Mouse (Mus musculus) liver, adult 2 months (tissue): Measurements from ENCODE around the gene Cfap54. TPM values are rescaled to one million over a fixed set of nuclear protein-coding genes. Genes with fewer than 3 reads are reported as not detected.

ENCODE experiments used
- DNase-seq: peaks from one replicate; pipeline ENCODE4 v3.0.0-alpha.2; 2011; ENCODE audit warnings: low read depth, low spot score; ENCODE audit errors: extremely low read depth
- H3K27ac ChIP-seq: fragments of 200-500 bp; replicated peaks from 2 replicates; pipeline ENCODE4 v1.5.1; 2012; ENCODE audit warnings: low read depth, mild to moderate bottlenecking, control low read depth, inconsistent platforms, low read length; ENCODE audit not compliant: insufficient read depth
- H3K27me3 ChIP-seq: fragments of 200-500 bp; 2 replicates; pipeline ENCODE4 v1.6.1; 2012; ENCODE audit warnings: mild to moderate bottlenecking, moderate library complexity, low read length, inconsistent platforms; ENCODE audit not compliant: control insufficient read depth, insufficient read depth
- H3K36me3 ChIP-seq: fragments of 200-500 bp; 2 replicates; pipeline ENCODE4 v1.6.1; 2012; ENCODE audit warnings: low read length, inconsistent platforms; ENCODE audit not compliant: control insufficient read depth, insufficient read depth
- H3K4me1 ChIP-seq: fragments of 200-500 bp; 2 replicates; pipeline ENCODE4 v1.6.1; 2011; ENCODE audit warnings: low read length; ENCODE audit not compliant: control insufficient read depth, insufficient read depth
- H3K4me3 ChIP-seq: fragments of 200-500 bp; 2 replicates; pipeline ENCODE4 v1.5.1; 2011; ENCODE audit warnings: low read depth, mild to moderate bottlenecking, control low read depth, low read length, moderate library complexity; ENCODE audit not compliant: insufficient read depth
- H3K79me2 ChIP-seq: fragments of 200-500 bp; 2 replicates; pipeline ENCODE4 v1.6.1; 2012; ENCODE audit warnings: inconsistent platforms, mild to moderate bottlenecking, low read length, moderate library complexity; ENCODE audit not compliant: control insufficient read depth, insufficient read depth
- H3K9ac ChIP-seq: fragments of 200-500 bp; 2 replicates; pipeline ENCODE4 v1.6.1; 2012; ENCODE audit warnings: low read depth, mild to moderate bottlenecking, control low read depth, inconsistent platforms, low read length
- CTCF ChIP-seq: fragments of 200-500 bp; IDR thresholded peaks from 2 replicates; pipeline ENCODE4 v1.5.1; 2011; ENCODE audit warnings: low read depth, low read length, control low read depth
- POLR2A ChIP-seq: fragments of 200-500 bp; IDR thresholded peaks from 2 replicates; pipeline ENCODE4 v1.6.1; 2011; ENCODE audit warnings: low read length, control low read depth; ENCODE audit not compliant: insufficient read depth; ENCODE audit errors: extremely low read depth
- WGBS: fragments of 180-500 bp; shearing (Covaris S2); methylation state at CpG from one replicate; pipeline ENCODE4 v1.1.7; 2018; 5-methylcytosine and 5-hydroxymethylcytosine counted together
- polyA plus RNA-seq: library from polyadenylated mRNA; depleted of rRNA; stranded (reverse); fragments of >200 nt; gene quantifications from 2 replicates; pipeline ENCODE4 v1.2.3, GENCODE M21; 2012; rRNA removed
- total RNA-seq: library from RNA; depleted of rRNA; stranded (reverse); fragments of >200 nt; gene quantifications from 2 replicates; pipeline ENCODE4 v1.2.3, GENCODE M21; 2014; rRNA removed

The Cfap54 gene
- total RNA-seq (0.27 and 0.65 TPM in 2 replicates), polyA plus RNA-seq (0.07 and 0.27 TPM in 2 replicates)

GRCm38 (mm10) chr10:93081133-93081779, at the start of gene Cfap54:
Cfap54 (minus strand) TSS chr10:93081618.
- no peaks in the 10 kb centered on the region for H3K36me3 ChIP-seq
- H3K27ac ChIP-seq: peak within 1 kb of the TSS; percentile 9; the same call in 1 of the 2 replicates
- H3K79me2 ChIP-seq: no peaks in the 10 kb centered on the region
- H3K27me3 ChIP-seq: no peaks in the 10 kb centered on the region
- WGBS: 3% methylated on average over 34 of the region's 34 CpGs
- peaks cover 4% of the 10 kb centered on the region for H3K4me1 ChIP-seq
- peak within 1 kb of the TSS; percentile 75 for H3K4me3 ChIP-seq
- peak; percentile 85 for DNase-seq
- TF ChIP-seq CTCF: peak; percentile 97
- no peak for TF ChIP-seq POLR2A
- H3K9ac ChIP-seq: peak within 1 kb of the TSS; percentile 69

GRCm38 (mm10) chr10:93130456-93130940, 49.1 kb upstream of the Cfap54 start:
- 79% methylated on average over 10 of the region's 10 CpGs for WGBS
- H3K4me1 ChIP-seq: no peaks in the 10 kb centered on the region
- peak; percentile 33 for DNase-seq
- H3K4me3 ChIP-seq: no peak overlapping the region
- no peaks in the 10 kb centered on the region for H3K79me2 ChIP-seq
- no peak overlapping the region for H3K9ac ChIP-seq
- H3K27ac ChIP-seq: no peak overlapping the region
- H3K36me3 ChIP-seq: no peaks in the 10 kb centered on the region
- TF ChIP-seq CTCF (no peak), POLR2A (no peak)
- no peaks in the 10 kb centered on the region for H3K27me3 ChIP-seq

DNA sequence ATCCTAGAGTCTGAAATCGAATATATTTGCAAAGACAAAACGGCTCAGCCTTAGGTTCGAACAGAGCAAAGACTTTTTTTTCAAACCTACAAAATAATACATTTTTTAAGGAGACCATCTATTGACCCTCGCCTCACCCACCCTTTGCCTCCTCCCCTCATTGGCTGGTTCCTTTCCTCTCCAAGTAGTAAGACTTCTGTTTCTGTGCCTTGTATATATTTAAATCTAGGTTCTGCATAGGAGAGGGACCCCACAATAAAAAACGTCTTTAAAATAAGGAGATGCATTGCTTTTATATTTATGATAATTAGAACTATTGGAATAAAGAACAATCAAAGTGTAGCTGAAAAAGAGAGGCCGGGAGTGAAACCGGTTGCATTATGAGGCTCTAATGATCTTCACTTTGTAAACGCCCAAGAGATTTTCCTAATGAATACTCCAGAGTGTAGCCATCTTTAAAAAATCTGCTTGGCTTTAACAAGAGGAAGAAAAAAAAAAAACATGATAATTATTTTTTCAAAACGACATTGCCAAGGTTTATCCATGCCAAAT, 48.6 kb upstream of the Cfap54 start:
- DNase-seq: no peak
- H3K9ac ChIP-seq: no peak overlapping the region
- WGBS: 77% methylated on average over 9 of the region's 9 CpGs
- no peak overlapping the region for H3K4me3 ChIP-seq
- H3K36me3 ChIP-seq: no peaks in the 10 kb centered on the region
- H3K27me3 ChIP-seq: no peaks in the 10 kb centered on the region
- H3K4me1 ChIP-seq: peaks cover under 1% of the 10 kb centered on the region; the same call in 1 of the 2 replicates
- TF ChIP-seq CTCF (no peak), POLR2A (no peak)
- no peaks in the 10 kb centered on the region for H3K79me2 ChIP-seq
- H3K27ac ChIP-seq: no peak overlapping the region

- no peak overlapping the region for H3K27ac ChIP-seq
- H3K36me3 ChIP-seq: no peaks in the 10 kb centered on the region
- no peak overlapping the region for H3K9ac ChIP-seq
- H3K27me3 ChIP-seq: no peaks in the 10 kb centered on the region
- no peak for DNase-seq
- TF ChIP-seq POLR2A (no peak), CTCF (no peak)
- peaks cover 2% of the 10 kb centered on the region; the same call in 1 of the 2 replicates for H3K4me1 ChIP-seq
- H3K4me3 ChIP-seq: no peak overlapping the region
- 74% methylated on average over 1 of the region's 1 CpGs for WGBS
- no peaks in the 10 kb centered on the region for H3K79me2 ChIP-seq
Measured at GRCm38 (mm10) chr10:93129345-93129744, 47.9 kb upstream of the Cfap54 start.

DNA sequence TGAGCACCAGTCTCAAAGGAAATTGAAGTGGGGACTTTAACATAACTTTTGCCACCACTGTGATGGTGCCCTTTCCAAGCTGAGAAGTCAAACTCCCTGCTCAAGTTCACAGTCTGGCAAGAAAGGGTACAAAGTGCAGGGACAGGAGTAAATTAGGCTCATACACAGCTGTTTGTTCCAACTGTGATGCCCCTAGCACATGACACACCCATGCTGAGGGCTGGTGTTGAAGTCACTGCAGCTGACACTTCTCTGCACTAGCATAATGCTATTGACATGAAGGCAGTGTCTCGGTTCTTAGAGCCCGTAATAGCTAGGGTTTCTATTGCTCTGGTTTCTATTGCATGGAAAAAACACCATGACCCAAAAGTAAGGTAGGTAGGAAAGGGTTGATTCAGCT, 47.1 kb upstream of the Cfap54 start:
- H3K79me2 ChIP-seq: no peaks in the 10 kb centered on the region
- DNase-seq: no peak
- H3K27ac ChIP-seq: no peak overlapping the region
- no peak overlapping the region for H3K4me3 ChIP-seq
- H3K4me1 ChIP-seq: peaks cover 2% of the 10 kb centered on the region; the same call in 1 of the 2 replicates
- TF ChIP-seq CTCF (no peak), POLR2A (no peak)
- WGBS: 95% methylated on average over 2 of the region's 2 CpGs
- no peak overlapping the region for H3K9ac ChIP-seq
- no peaks in the 10 kb centered on the region for H3K36me3 ChIP-seq
- no peaks in the 10 kb centered on the region for H3K27me3 ChIP-seq

GRCm38 (mm10) chr10:93126025-93126424, 44.6 kb upstream of the Cfap54 start:
- Histone ChIP-seq H3K4me3 (no peak overlapping the region), H3K9ac (no peak overlapping the region), H3K36me3 (no peaks in the 10 kb centered on the region), H3K4me1 (peaks cover 2% of the 10 kb centered on the region), H3K27me3 (no peaks in the 10 kb centered on the region), H3K79me2 (no peaks in the 10 kb centered on the region), H3K27ac (no peak overlapping the region)
- WGBS: 62% methylated on average over 3 of the region's 3 CpGs
- DNase-seq: no peak
- TF ChIP-seq CTCF (no peak), POLR2A (no peak)
